Mouse (Mus musculus): ENCODE results near the gene Chst15. TPM values are rescaled to one million over a fixed set of nuclear protein-coding genes. Genes with fewer than 3 reads are reported as not detected.

The Chst15 gene
- total RNA-seq, 1 experiment from 2014 or later, result 15.6 TPM

Other genes with a start within 250 kb of the Chst15 start
- not detected in 2 replicates for gene Cpxm2, start 162.5 kb downstream of the Chst15 start, total RNA-seq (2017)

Measured in common myeloid progenitor, adult 5-6 weeks (primary cell).